Mouse (Mus musculus) olfactory bulb, adult 2 months (tissue): ENCODE results near the gene Kcns1. TPM values are rescaled to one million over a fixed set of nuclear protein-coding genes. Genes with fewer than 3 reads are reported as not detected.
A peak's percentile ranks its signal among the peaks of the same experiment; 100 is the strongest.

Experiments
- H3K27ac ChIP-seq: fragments of 200-500 bp; 2 replicates; pipeline ENCODE4 v1.5.1; 2012; ENCODE audit warnings: low read depth, low read length; ENCODE audit not compliant: insufficient read depth
- H3K4me1 ChIP-seq: fragments of 200-500 bp; 2 replicates; pipeline ENCODE4 v1.6.1; 2012; ENCODE audit warnings: low read length; ENCODE audit not compliant: control insufficient read depth, insufficient read depth
- H3K4me3 ChIP-seq: fragments of 200-500 bp; 2 replicates; pipeline ENCODE4 v1.5.1; 2012; ENCODE audit warnings: mild to moderate bottlenecking, low read depth, low read length, moderate library complexity; ENCODE audit not compliant: insufficient read depth
- CTCF ChIP-seq: fragments of 200-500 bp; IDR thresholded peaks from 2 replicates; pipeline ENCODE4 v1.5.1; 2012; ENCODE audit warnings: low read depth, mild to moderate bottlenecking, low read length, moderate library complexity; ENCODE audit not compliant: insufficient read depth
- POLR2A ChIP-seq: fragments of 200-500 bp; IDR thresholded peaks from 2 replicates; pipeline ENCODE4 v1.6.1; 2012; ENCODE audit warnings: mild to moderate bottlenecking, low read depth, low read length, moderate library complexity; ENCODE audit not compliant: insufficient read depth
- WGBS: fragments of 180-500 bp; shearing (Covaris S2); methylation state at CpG from one replicate; pipeline ENCODE4 v1.1.7; 2018; 5-methylcytosine and 5-hydroxymethylcytosine counted together
- polyA plus RNA-seq: library from polyadenylated mRNA; stranded (reverse); fragments of >200 nt; gene quantifications from 2 replicates; pipeline ENCODE4 v1.2.4, GENCODE M21; 2012; ENCODE audit warnings: low replicate concordance; ENCODE audit not compliant: missing spikeins, insufficient read depth, insufficient read length

The Kcns1 gene
- polyA plus RNA-seq, 1 experiment, result not detected

GRCm38 (mm10) chr2:164177831-164178230 lies 6.9 kb upstream of the Kcns1 start:
- Histone ChIP-seq H3K4me1 (no peaks in the 10 kb centered on the region; the same call in 1 of the 2 replicates), H3K27ac (no peak overlapping the region), H3K4me3 (no peak overlapping the region)
- TF ChIP-seq POLR2A (no peak), CTCF (no peak)
- 90% methylated on average over 5 of the region's 5 CpGs for WGBS

DNA sequence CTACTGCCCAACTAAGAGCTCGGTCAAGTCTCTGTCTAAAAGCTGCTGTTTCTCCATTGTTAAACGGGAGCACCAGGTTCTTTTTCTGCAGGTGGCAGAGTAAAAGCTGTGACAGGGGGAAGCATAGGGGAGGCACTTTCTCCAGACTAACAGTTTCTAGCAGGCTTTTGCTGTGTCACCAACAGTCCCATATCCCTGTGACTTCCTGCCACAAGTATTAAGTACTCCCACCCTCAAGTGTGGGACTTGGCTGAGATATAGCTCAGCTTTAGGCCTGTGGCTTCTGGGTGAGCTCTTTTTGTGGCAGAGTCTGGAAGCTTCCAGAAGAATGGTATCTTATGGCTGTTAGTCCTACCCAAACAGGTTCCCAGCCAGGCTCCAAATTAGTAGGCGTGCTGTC lies 4.9 kb upstream of the Kcns1 start:
- Histone ChIP-seq H3K4me3 (no peak overlapping the region), H3K4me1 (peaks cover 3% of the 10 kb centered on the region; the same call in 1 of the 2 replicates), H3K27ac (no peak overlapping the region)
- 61% methylated on average over 3 of the region's 3 CpGs for WGBS
- TF ChIP-seq POLR2A, result no peak
- no peak for TF ChIP-seq CTCF

DNA sequence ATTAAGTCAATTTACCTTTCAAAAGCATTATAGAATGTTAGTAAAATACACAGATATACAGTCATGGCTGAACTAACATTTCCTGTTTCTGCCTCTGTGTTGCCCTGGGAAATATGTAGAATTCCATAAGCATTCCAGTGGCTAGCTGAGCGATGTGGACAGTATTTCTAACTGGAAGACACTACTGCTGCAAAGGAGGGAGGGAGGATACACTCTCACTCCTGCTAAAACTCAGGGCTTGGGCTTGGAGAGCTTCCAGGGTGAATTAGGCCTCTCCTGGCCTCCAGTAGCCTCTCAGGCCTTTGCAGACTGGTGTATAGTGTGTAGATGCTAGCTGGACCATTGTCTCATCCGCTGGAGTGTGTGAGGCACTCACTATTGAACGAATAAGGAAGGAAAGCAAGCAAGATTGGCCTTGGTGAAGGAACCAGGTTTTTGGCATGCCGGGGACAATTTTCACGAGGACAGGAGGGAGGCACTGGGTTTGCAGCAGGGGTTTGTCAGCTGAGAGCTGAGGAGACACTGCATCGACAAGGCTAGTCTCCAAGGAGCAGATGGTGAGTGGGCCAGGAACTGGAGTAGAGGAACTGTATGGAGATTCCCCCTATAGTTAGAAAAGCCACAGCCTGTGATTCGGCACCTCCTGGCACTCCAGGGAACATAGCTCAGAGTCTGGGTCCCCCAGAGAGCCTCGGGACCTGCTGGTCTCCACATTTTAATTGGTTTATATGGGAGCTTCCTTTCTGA lies 3.9 kb upstream of the Kcns1 start:
- peaks cover 10% of the 10 kb centered on the region; the same call in 1 of the 2 replicates for H3K4me1 ChIP-seq
- no peak overlapping the region for H3K4me3 ChIP-seq
- WGBS, result 72% methylated on average over 8 of the region's 8 CpGs
- TF ChIP-seq CTCF, result no peak
- no peak for TF ChIP-seq POLR2A
- H3K27ac ChIP-seq, result no peak overlapping the region

DNA sequence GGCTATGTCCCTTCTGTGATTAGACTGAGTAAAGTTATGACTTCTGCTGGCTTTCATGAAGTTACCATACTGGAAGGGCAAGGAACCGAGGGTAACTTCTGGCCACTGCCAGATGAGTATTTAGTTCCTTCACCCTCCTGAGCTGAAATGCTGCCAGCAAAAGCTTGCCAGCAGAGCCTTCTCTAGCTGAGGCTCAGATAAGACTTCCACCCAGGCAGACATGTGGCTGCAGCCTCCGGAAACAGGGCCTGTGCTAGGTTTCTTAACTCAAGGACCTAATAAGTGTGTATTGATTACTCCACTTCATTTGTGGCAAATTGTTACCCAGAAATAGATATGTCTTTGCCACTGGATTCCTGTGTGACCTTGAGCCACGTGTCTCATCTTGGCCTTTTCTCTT lies 2.5 kb upstream of the Kcns1 start:
- H3K27ac ChIP-seq, result no peak overlapping the region
- peaks cover 10% of the 10 kb centered on the region; the same call in 1 of the 2 replicates for H3K4me1 ChIP-seq
- TF ChIP-seq CTCF, result no peak
- no peak for TF ChIP-seq POLR2A
- WGBS, result 66% methylated on average over 3 of the region's 3 CpGs
- no peak overlapping the region for H3K4me3 ChIP-seq

DNA sequence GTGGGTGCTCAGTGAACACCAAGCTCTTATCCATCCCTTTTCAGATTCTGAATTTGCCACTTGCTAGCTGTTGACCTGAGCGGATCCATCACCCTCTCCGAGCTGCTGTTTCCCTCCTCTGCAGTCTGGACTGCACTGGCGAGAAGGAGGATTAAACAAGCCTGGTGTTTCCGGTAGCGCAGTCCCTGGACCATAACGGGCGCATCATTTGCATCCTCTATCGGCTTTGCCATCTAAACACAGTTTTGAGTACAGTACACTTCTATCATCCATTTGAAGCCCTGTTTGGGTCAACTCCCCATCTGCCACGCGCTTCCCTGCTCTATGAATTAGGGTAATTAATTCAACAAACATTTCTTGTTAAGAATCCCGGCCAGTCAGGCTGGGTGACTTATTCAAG lies 587 bp downstream of the Kcns1 start:
- Histone ChIP-seq H3K27ac (no peak overlapping the region), H3K4me1 (peaks cover 18% of the 10 kb centered on the region; the same call in 1 of the 2 replicates), H3K4me3 (no peak overlapping the region)
- TF ChIP-seq POLR2A, result no peak
- no peak for TF ChIP-seq CTCF
- 26% methylated on average over 11 of the region's 11 CpGs for WGBS

DNA sequence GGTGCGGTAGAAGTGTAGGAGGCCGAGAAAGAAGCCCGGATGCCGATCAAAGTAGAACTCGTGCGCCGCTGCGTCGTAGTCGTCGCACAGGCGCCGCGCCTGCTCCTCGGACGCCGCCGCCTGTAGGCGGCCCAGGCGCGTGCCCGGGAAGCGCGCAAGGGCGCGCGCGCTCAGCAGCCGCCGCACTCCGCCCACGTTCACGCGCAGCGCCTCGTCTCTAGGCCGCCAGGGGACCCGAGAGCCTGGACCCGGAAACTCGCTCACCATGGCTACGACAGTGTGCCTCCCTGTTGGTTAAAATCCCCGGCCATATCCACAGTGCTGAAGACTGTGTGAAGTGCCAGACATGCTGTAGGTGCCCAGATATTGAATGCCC lies 2.4 kb downstream of the Kcns1 start:
- Histone ChIP-seq H3K4me1 (peaks cover 18% of the 10 kb centered on the region; the same call in 1 of the 2 replicates), H3K27ac (no peak overlapping the region), H3K4me3 (peak overlapping the region; percentile 13; the same call in 1 of the 2 replicates)
- TF ChIP-seq CTCF (no peak), POLR2A (no peak)
- 9% methylated on average over 42 of the region's 42 CpGs for WGBS

- 13% methylated on average over 90 of the region's 90 CpGs for WGBS
- no peak overlapping the region for H3K27ac ChIP-seq
- no peak for TF ChIP-seq CTCF
- no peak for TF ChIP-seq POLR2A
- peak overlapping the region; percentile 13; the same call in 1 of the 2 replicates for H3K4me3 ChIP-seq
- H3K4me1 ChIP-seq, result peaks cover 18% of the 10 kb centered on the region; the same call in 1 of the 2 replicates
Measured at GRCm38 (mm10) chr2:164167752-164168570, 3.0 kb downstream of the Kcns1 start.

- 94% methylated on average over 5 of the region's 5 CpGs for WGBS
- no peak overlapping the region for H3K4me3 ChIP-seq
- TF ChIP-seq CTCF (no peak), POLR2A (no peak)
- H3K27ac ChIP-seq, result no peak overlapping the region
- H3K4me1 ChIP-seq, result peaks cover 8% of the 10 kb centered on the region; the same call in 1 of the 2 replicates
Measured at GRCm38 (mm10) chr2:164164941-164165340, 6.0 kb downstream of the Kcns1 start.
